Mouse (Mus musculus) liver, adult 2 months (tissue): Measurements from ENCODE around the gene Gpr3. TPM values are rescaled to one million over a fixed set of nuclear protein-coding genes. Genes with fewer than 3 reads are reported as not detected.

Experiments
- DNase-seq: peaks from one replicate; pipeline ENCODE4 v3.0.0-alpha.2; 2011; ENCODE audit warnings: low read depth, low spot score; ENCODE audit errors: extremely low read depth
- H3K27ac ChIP-seq: fragments of 200-500 bp; replicated peaks from 2 replicates; pipeline ENCODE4 v1.5.1; 2012; ENCODE audit warnings: low read depth, mild to moderate bottlenecking, control low read depth, inconsistent platforms, low read length; ENCODE audit not compliant: insufficient read depth
- H3K27me3 ChIP-seq: fragments of 200-500 bp; 2 replicates; pipeline ENCODE4 v1.6.1; 2012; ENCODE audit warnings: mild to moderate bottlenecking, moderate library complexity, low read length, inconsistent platforms; ENCODE audit not compliant: control insufficient read depth, insufficient read depth
- H3K36me3 ChIP-seq: fragments of 200-500 bp; 2 replicates; pipeline ENCODE4 v1.6.1; 2012; ENCODE audit warnings: low read length, inconsistent platforms; ENCODE audit not compliant: control insufficient read depth, insufficient read depth
- H3K4me1 ChIP-seq: fragments of 200-500 bp; 2 replicates; pipeline ENCODE4 v1.6.1; 2011; ENCODE audit warnings: low read length; ENCODE audit not compliant: control insufficient read depth, insufficient read depth
- H3K4me3 ChIP-seq: fragments of 200-500 bp; 2 replicates; pipeline ENCODE4 v1.5.1; 2011; ENCODE audit warnings: low read depth, mild to moderate bottlenecking, control low read depth, low read length, moderate library complexity; ENCODE audit not compliant: insufficient read depth
- H3K79me2 ChIP-seq: fragments of 200-500 bp; 2 replicates; pipeline ENCODE4 v1.6.1; 2012; ENCODE audit warnings: inconsistent platforms, mild to moderate bottlenecking, low read length, moderate library complexity; ENCODE audit not compliant: control insufficient read depth, insufficient read depth
- H3K9ac ChIP-seq: fragments of 200-500 bp; 2 replicates; pipeline ENCODE4 v1.6.1; 2012; ENCODE audit warnings: low read depth, mild to moderate bottlenecking, control low read depth, inconsistent platforms, low read length
- CTCF ChIP-seq: fragments of 200-500 bp; IDR thresholded peaks from 2 replicates; pipeline ENCODE4 v1.5.1; 2011; ENCODE audit warnings: low read depth, low read length, control low read depth
- POLR2A ChIP-seq: fragments of 200-500 bp; IDR thresholded peaks from 2 replicates; pipeline ENCODE4 v1.6.1; 2011; ENCODE audit warnings: low read length, control low read depth; ENCODE audit not compliant: insufficient read depth; ENCODE audit errors: extremely low read depth
- WGBS: fragments of 180-500 bp; shearing (Covaris S2); methylation state at CpG from one replicate; pipeline ENCODE4 v1.1.7; 2018; 5-methylcytosine and 5-hydroxymethylcytosine counted together
- polyA plus RNA-seq: library from polyadenylated mRNA; depleted of rRNA; stranded (reverse); fragments of >200 nt; gene quantifications from 2 replicates; pipeline ENCODE4 v1.2.3, GENCODE M21; 2012
- total RNA-seq: library from RNA; depleted of rRNA; stranded (reverse); fragments of >200 nt; gene quantifications from 2 replicates; pipeline ENCODE4 v1.2.3, GENCODE M21; 2014

Gpr3 gene
- total and polyA plus RNA-seq, 2 experiments: not detected

GRCm38 (mm10) chr4:133197355-133197754 is 15.0 kb downstream of the Gpr3 start:
- no peak for DNase-seq
- H3K36me3 ChIP-seq: peaks cover 18% of the 10 kb centered on the region
- WGBS: 68% methylated on average over 5 of the region's 5 CpGs
- H3K9ac ChIP-seq: no peak overlapping the region
- H3K79me2 ChIP-seq: no peaks in the 10 kb centered on the region
- no peak overlapping the region for H3K4me3 ChIP-seq
- H3K27me3 ChIP-seq: no peaks in the 10 kb centered on the region
- H3K4me1 ChIP-seq: no peaks in the 10 kb centered on the region
- TF ChIP-seq POLR2A (no peak), CTCF (no peak)
- no peak overlapping the region for H3K27ac ChIP-seq

GRCm38 (mm10) chr4:133196852-133197251 is 15.5 kb downstream of the Gpr3 start:
- Histone ChIP-seq H3K27ac (no peak overlapping the region), H3K4me3 (no peak overlapping the region), H3K4me1 (no peaks in the 10 kb centered on the region), H3K36me3 (peaks cover 20% of the 10 kb centered on the region), H3K27me3 (no peaks in the 10 kb centered on the region), H3K79me2 (no peaks in the 10 kb centered on the region), H3K9ac (no peak overlapping the region)
- TF ChIP-seq POLR2A (no peak), CTCF (no peak)
- no peak for DNase-seq
- 74% methylated on average over 7 of the region's 7 CpGs for WGBS

- Histone ChIP-seq H3K4me1 (no peaks in the 10 kb centered on the region), H3K36me3 (peaks cover 26% of the 10 kb centered on the region), H3K4me3 (no peak overlapping the region), H3K27me3 (no peaks in the 10 kb centered on the region), H3K9ac (no peak overlapping the region), H3K27ac (no peak overlapping the region), H3K79me2 (no peaks in the 10 kb centered on the region)
- 89% methylated on average over 2 of the region's 2 CpGs for WGBS
- TF ChIP-seq POLR2A (no peak), CTCF (no peak)
- no peak for DNase-seq
Measured at GRCm38 (mm10) chr4:133196136-133196535, 16.2 kb downstream of the Gpr3 start.

GRCm38 (mm10) chr4:133195014-133195413 is 17.3 kb downstream of the Gpr3 start:
- Histone ChIP-seq H3K4me3 (no peak overlapping the region), H3K27ac (no peak overlapping the region), H3K27me3 (no peaks in the 10 kb centered on the region), H3K4me1 (no peaks in the 10 kb centered on the region), H3K36me3 (peaks cover 37% of the 10 kb centered on the region), H3K9ac (no peak overlapping the region), H3K79me2 (no peaks in the 10 kb centered on the region)
- no peak for DNase-seq
- no peak for TF ChIP-seq CTCF
- TF ChIP-seq POLR2A: no peak
- WGBS: 70% methylated on average over 4 of the region's 4 CpGs

GRCm38 (mm10) chr4:133194482-133194881 is 17.9 kb downstream of the Gpr3 start:
- Histone ChIP-seq H3K79me2 (no peaks in the 10 kb centered on the region), H3K4me1 (no peaks in the 10 kb centered on the region), H3K27me3 (no peaks in the 10 kb centered on the region), H3K27ac (no peak overlapping the region), H3K9ac (no peak overlapping the region), H3K36me3 (peaks cover 41% of the 10 kb centered on the region), H3K4me3 (no peak overlapping the region)
- no peak for TF ChIP-seq CTCF
- no peak for TF ChIP-seq POLR2A
- WGBS: 86% methylated on average over 11 of the region's 11 CpGs
- no peak for DNase-seq

GRCm38 (mm10) chr4:133189396-133189795 is 22.9 kb downstream of the Gpr3 start:
- H3K36me3 ChIP-seq: peaks cover 53% of the 10 kb centered on the region

More at GRCm38 (mm10) chr4:133189396-133189795, 22.9 kb downstream of the Gpr3 start:
- Histone ChIP-seq H3K27me3 (no peaks in the 10 kb centered on the region), H3K27ac (no peak overlapping the region), H3K9ac (no peak overlapping the region), H3K4me1 (peaks cover 8% of the 10 kb centered on the region), H3K4me3 (no peak overlapping the region), H3K79me2 (peaks cover 4% of the 10 kb centered on the region; the same call in 1 of the 2 replicates)
- DNase-seq: no peak
- no peak for TF ChIP-seq CTCF
- 87% methylated on average over 10 of the region's 10 CpGs for WGBS
